Mouse (Mus musculus) liver, embryonic 14.5 days (tissue): ENCODE measurements around the gene Thoc6.

Experiments used
- CTCF ChIP-seq: IDR thresholded peaks from 2 replicates; pipeline ENCODE4 v1.5.1; 2016; ENCODE audit warnings: antibody characterized with exemption, low read depth, control low read depth
- EP300 ChIP-seq: IDR thresholded peaks from 2 replicates; pipeline ENCODE4 v1.6.1; 2016; ENCODE audit warnings: antibody characterized with exemption, low read depth

GRCm38 (mm10) chr17:23695801-23696200 lies 22.1 kb upstream of the Thoc6 start:
- no peak for TF ChIP-seq EP300
- TF ChIP-seq CTCF = no peak
